Mouse (Mus musculus) megakaryocyte, adult 5-6 weeks (primary cell): ENCODE results near the gene Tagln3. TPM values are rescaled to one million over a fixed set of nuclear protein-coding genes. Genes with fewer than 3 reads are reported as not detected.

Experiments
- total RNA-seq, 2 experiments: library from RNA; stranded (forward) in 1 of 2; stranded (reverse) in 1 of 2; fragments of 153-499, 151-499 nt in 1 of 2; fragments of 221-1000, 200-1000 nt in 1 of 2; gene quantifications; 2 replicates each; pipeline versions ENCODE4 v1.2.3 to v1.2.4; 2015 to 2017

The Tagln3 gene
- total RNA-seq, 2 experiments from 2014 or later, result 0.55 to 1.0 TPM

Other genes starting within 250 kb of the Tagln3 start
- gene Gm609, start 231.6 kb downstream of the Tagln3 start, total RNA-seq (2015), result not detected in 2 replicates
- not detected in 2 replicates for gene Gm609, start 231.6 kb downstream of the Tagln3 start, total RNA-seq (2017)
- not detected in 2 replicates for gene Gm17783, start 192.6 kb downstream of the Tagln3 start, total RNA-seq (2015)
- not detected in 2 replicates for gene Gm17783, start 192.6 kb downstream of the Tagln3 start, total RNA-seq (2017)
- gene Slc9c1, start 189.3 kb downstream of the Tagln3 start, total RNA-seq (2015), result not detected in 2 replicates
- not detected in 2 replicates for gene Slc9c1, start 189.3 kb downstream of the Tagln3 start, total RNA-seq (2017)
- not detected in 2 replicates for gene Gcsam, start 114.2 kb downstream of the Tagln3 start, total RNA-seq (2015)
- gene Gcsam, start 114.2 kb downstream of the Tagln3 start, total RNA-seq (2017), result not detected in 2 replicates
- 0.71 and 0.98 TPM in 2 replicates for gene BC016579, start 70.5 kb downstream of the Tagln3 start, total RNA-seq (2015)
- gene BC016579, start 70.5 kb downstream of the Tagln3 start, total RNA-seq (2017), result 0.07 TPM in 1 of 2 replicates, not detected in the other
- not detected in 2 replicates for gene Tmprss7, start 30.9 kb downstream of the Tagln3 start, total RNA-seq (2015)
- 0.04 and 0.11 TPM in 2 replicates for gene Tmprss7, start 30.9 kb downstream of the Tagln3 start, total RNA-seq (2017)
- 20.0 and 21.9 TPM in 2 replicates for gene Abhd10, start 18.3 kb upstream of the Tagln3 start, total RNA-seq (2015)
- gene Abhd10, start 18.3 kb upstream of the Tagln3 start, total RNA-seq (2017), result 19.6 and 20.3 TPM in 2 replicates
- gene Phldb2, start 229.0 kb upstream of the Tagln3 start, total RNA-seq (2015), result 0.04 and 0.27 TPM in 2 replicates
- gene Phldb2, start 229.0 kb upstream of the Tagln3 start, total RNA-seq (2017), result 0.59 and 1.5 TPM in 2 replicates